Mouse (Mus musculus) gastrocnemius, postnatal 36 days (tissue): ENCODE results near the gene Zfp28. TPM values are rescaled to one million over a fixed set of nuclear protein-coding genes. Genes with fewer than 3 reads are reported as not detected.
"Not testable (repeated sequence)": the region's sequence is repeated elsewhere in the genome, so short reads cannot be mapped to it uniquely, and the experiment has no call there.

Experiments
- DNase-seq, 2 experiments: peaks; one replicate each; pipeline ENCODE4 v3.0.0; 2022
- intact Hi-C: fragments of 180-260 bp; cut with DNase I; formaldehyde crosslinking; loops from one replicate; pipeline ENCODE4 v1.15.1; 2025
- long read RNA-seq, 2 experiments: library from polyadenylated mRNA; stranded (forward); transcript quantifications; one replicate each; pipeline ENCODE4 v2.0.0; 2021
- total RNA-seq, 2 experiments: library from RNA; stranded (reverse); gene quantifications; 2 replicates each; pipeline ENCODE4 v1.2.3; 2021

Zfp28 gene
- total RNA-seq, result 1 to 10 TPM in 1 of 2 experiments, under 1 TPM in 1; 0.77 to 1.2 TPM
- long read RNA-seq, experiment 1, result 0 reads
- long read RNA-seq, experiment 2, result 0 reads

DNA sequence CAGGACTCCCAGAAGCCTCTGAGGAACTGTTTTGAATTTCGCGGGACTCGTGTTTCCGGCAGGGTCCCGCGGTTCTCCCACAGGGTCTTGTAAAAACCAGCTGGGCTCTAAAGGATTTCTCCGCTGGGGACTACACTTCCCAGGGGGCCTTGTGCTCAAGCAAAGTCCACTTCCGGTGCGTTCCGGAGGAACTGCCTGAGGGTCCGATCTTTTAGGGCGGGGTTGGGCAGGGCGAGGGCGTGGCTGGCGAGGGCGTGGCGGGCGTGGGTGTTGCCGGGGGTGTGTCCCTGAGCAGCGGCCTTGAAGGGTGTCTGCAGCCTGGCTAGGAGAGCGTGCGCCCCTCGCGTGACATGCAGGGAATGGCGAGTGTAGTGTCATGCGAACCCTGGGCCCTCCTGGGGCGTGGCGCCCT is at the start of gene Zfp28:
Gene Zfp28, plus strand, starts transcription at position 252 of the 412 bp plus-strand sequence.
- intact Hi-C loops, result no loop called here
- peak; percentile 86 to 90 for DNase-seq

DNA sequence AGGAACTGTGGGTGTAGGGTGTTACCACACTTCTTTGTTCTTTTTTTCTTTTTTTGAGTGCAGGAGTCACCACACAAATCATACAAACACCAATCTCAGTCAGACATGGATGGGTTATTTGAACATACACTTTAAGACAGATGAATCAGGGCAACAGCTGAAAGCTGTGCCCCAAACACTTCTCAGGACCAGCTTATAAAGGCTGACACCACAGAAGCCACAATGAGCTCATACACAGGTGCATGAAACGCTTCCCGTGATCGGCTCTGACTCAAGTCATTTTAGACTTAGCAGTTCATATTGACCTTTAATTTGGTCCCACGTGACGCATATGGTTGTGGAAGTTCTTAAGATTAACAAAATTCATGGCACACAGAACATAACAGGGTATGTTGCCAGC is 43.2 kb upstream of the Zfp28 start:
- no peak for DNase-seq
- intact Hi-C loops, result no loop called here

DNA sequence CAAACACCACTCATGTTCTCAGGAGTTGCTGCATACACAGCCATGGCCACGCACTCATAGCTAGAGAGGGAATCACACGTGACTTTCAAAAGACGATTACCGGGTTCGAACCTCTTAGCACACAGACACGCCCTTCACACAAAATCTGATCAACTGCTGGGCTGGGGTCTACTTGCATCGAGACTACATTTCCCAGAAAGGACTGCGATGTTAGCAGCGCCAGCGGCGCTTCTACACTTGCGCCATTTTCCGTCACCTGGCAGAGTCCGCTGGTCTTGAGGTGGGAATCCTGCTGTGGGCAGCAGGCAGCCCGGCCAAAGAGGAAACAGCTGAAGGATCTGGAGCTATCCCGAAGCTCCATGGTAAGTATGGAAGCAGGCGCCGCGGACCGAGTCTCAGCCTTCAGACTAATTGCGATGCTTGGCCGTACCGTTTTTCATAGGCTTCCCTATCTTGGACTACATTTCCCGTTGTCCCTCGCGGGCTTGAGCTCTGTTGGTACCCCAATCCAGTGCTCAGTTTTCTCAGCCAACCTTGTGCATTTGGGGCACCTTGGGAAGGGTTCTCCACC is 39.5 kb upstream of the Zfp28 start, which contains the start of gene Gm3854:
Gene Gm3854, plus strand, starts transcription at position 259 of the 571 bp plus-strand sequence.
- DNase-seq, result peak in 1 of 2 experiments; percentile 34
- intact Hi-C loops, result no loop called here

DNA sequence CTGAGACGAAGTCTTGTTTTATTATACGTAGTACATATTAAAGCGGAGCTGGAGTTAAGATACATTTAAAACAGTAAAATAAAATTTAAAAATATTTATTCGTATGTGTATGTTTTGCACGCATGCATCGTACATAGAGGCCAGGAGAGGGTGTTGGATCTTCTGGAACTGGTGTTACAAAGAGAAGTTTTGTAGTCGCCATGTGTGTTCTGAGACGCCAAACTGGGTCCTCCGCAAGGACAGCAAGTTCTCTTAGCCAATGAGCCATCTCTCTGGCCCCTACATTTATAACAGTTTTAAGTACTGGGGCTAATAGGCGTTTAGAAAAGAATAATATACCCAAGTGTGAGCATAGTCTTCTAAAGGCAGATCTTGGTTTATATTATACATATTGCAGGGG is 39.0 kb upstream of the Zfp28 start:
- intact Hi-C loops, result no loop called here
- no peak for DNase-seq

DNA sequence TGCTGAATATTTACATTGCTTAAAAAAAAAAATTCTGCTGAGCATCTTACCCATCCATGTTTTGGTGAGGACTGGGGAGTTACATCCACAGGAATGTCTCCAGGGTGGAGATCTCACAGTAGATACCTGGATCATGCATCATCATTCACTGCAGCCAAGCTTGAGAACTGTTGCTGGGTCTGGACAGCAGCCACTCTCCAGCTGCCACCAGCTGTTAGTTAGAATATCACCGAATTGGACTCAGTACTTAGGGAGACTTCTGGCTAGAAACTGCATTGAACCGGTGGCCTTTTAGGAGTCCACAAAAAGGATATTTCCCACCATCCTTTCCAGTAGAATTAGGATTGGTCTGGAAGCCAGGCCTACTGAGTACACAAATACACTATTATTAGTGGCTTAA is 25.0 kb upstream of the Zfp28 start:
- DNase-seq, result no peak

DNA sequence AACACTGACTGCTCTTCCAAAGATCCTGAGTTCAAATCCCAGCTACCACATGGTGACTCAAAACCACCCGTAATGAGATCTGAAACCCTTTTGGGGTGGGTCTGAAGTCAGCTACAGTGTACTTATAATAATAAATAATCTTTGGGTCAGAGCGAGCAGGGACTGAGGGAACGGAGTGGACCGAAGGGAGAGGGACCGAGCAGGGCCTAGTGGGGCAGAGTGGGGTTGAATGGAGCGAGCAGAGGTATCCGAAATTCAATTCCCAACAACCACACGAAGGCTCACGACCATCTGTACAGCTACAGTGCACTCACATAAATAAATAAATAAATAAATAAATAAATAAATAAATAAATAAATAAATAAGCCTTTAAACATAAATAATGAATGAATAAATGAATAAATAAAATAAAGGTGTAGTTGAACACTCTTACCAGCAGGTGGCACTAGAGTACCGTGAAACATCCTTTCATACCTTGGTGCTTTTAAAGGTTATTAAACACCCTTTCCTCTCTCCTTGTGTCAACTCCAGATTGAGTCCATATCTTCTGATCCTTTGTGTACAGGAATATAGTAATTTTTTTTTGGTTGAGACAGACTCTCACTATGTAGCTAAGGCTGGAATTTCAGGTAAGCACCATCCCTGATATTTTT is 24.0 kb upstream of the Zfp28 start:
- intact Hi-C loops, result loop anchor here (1.0 to 10.0 kb wide), 4 partner anchors 71 to 578 kb away; partner anchors contain the start of gene Zim1
- no peak for DNase-seq

More for the DNA sequence above, 25.0 kb upstream of the Zfp28 start:
- intact Hi-C loops, result loop anchor here (5.0 to 10.0 kb wide), 3 partner anchors 337 to 579 kb away; partner anchors contain the start of gene Zim1

DNA sequence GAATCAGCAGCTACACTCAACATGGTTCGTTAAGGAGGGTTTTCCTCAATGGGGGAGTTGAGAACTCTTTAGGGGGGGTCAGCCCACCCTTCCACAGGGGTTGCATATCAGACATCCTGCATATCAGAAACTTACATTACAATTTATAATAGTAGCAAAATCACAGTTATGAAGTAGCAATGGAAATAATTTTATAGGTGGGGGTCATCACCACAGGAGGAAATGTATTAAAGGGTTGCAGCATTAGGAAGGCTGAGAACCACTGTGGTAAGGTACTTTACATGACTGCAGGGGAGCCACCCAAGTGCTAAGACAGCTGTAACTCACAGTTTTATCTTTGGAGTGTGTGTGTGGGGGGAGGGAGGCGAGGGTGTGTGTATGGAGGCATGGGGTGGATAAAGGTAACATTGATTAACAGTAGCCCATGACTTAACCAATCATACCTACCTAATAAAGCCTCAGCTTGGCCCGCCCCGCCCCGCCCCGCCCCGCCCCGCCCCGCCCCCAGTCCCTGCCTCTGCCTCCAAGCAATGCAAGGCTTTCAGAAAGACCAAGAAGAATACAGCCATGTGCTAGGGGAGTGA is 22.5 kb upstream of the Zfp28 start:
- intact Hi-C loops, result no loop called here
- no peak for DNase-seq

DNA sequence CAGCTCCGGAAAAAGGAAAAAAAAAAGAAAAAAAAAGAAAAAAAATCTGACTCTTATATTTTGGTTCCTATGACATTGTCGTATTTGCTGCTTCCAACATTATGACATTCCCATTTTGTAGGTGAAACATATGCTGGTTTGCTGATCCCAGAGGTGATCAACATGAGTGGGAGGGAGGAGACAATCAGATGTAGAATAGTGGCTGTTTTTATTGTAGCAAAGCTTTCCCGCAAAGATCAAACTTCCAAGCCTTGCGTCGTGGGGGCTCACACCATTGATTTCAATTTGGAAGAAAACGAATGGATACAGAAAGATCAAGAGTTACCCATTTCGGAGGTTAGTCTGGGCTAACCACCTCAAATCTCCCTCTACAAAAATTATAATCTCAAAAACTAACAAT is 21.3 kb upstream of the Zfp28 start:
- DNase-seq, result no peak
- intact Hi-C loops, result no loop called here

DNA sequence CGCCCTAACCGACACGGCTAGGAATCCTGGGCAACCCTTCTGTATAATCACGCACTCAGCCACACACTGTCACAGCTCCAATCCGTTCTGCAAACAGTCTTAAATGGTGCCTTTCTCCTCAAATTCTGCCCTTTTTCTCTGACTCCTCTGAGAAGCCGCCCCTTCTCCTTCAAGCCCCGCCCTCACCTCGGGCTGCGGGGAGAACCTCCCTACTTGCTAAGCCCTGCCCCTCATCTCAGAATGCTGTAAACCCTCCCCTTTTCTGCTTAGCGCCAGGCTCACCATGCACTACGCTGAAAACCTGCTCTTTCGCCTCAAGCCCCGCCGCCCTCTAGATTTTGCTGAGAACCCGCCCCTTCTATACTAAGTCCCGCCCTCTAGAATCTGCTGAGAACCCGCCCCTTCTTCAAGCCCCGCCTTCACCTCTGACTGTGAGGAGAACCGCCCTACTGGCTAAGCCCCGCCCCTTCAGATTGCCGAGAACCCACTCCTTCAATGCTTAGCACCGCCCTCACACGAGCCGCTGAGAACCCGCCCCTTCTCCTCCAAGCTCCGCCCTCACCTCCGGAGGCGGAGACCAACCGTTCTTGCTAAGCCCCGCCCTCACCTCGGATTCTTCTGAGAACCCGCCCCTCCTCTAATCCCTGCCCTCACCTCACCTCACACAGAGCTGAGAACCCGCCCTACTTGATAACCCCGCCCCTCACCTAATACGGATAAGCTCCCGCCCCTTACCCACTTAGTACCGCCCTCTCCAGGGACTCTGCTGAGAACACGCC is 20.6 kb upstream of the Zfp28 start:
- DNase-seq, result peak; percentile 95 to 96
- intact Hi-C loops, result no loop called here

DNA sequence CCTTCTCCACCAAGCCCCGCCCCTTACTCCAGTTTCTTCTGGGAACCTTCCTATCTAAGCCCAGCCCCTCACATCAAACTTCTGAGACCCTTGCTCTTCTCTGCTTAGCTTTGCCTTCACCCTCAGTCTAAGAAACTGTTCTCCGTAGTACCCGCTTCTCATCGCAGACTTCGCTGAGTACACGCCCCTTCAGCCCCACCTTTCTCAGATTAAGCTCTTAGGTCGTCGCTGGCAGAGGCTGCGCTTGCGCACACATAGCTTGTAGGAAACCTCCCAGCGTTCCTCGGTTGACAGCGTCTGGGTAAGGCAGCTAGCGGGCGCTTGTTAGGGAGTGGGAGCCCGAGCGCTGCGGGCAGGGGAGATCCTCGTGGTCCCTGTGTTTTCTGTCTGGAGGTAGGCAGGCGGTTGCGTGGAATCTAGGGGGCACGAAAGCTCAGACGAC is 20.0 kb upstream of the Zfp28 start, which contains the start of gene Zfp78:
Gene Zfp78, plus strand, starts transcription at position 234 of the 442 bp plus-strand sequence.
- intact Hi-C loops, result no loop called here
- DNase-seq, result peak in 1 of 2 experiments; percentile 74

DNA sequence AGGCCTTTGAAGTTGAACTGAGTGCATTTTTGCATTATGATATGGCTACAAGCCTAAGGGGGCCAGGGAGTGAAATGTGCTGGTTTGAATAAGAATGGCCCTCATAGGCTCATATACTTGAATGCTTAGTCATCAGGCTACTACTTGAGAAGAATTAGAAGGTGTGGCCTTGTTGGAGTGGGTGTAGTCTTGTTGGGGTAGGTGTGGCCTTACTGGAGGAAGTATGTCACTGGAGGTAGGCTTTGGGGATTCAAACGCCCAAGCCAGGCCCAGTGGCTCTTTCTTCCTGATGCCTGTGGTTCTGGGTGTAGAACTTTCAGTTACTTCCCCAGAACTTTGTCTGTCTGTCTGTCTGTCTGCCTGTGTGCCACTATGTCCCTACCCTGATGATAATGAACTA is 18.3 kb upstream of the Zfp28 start:
- intact Hi-C loops, result no loop called here
- DNase-seq, result no peak

DNA sequence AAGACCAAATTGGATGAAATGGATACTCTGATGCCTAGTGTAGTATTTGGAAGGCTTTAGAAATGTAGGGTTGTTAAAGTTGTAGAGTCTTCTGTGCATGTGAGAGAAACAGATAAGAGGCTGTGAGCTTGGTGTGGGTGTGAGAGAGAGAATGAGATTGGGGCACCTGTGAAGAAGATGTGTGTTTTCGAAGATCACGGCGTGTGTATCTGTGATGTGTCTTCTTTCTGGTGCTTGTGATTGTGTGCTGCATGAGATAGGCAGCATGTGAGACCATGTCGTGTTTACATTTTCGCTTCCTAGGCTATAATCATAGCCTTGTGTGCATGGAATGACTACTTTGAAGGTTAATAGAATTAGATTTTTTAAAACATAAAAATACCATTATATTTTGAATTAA is 15.9 kb upstream of the Zfp28 start:
- DNase-seq, result no peak
- intact Hi-C loops, result no loop called here

DNA sequence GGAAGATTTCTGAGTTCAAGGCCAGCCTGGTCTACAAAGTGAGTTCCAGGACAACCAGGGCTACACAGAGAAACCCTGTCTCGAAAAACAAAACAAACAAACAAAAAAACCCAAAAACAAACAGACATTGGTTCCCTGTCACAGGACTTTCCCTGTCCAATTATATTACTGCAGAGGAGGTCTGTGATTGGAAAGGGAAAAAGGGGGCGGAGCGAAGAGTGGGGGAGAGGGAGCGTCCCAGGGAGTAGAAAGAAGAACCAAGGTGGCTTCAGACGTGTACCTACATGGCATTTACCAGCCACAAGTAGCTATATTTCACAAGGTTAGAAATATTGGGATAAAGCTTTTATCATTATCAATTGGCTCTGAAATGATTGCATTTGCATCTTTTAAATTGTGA is 14.9 kb upstream of the Zfp28 start:
- intact Hi-C loops, DNase-seq: not testable (repeated sequence)

DNA sequence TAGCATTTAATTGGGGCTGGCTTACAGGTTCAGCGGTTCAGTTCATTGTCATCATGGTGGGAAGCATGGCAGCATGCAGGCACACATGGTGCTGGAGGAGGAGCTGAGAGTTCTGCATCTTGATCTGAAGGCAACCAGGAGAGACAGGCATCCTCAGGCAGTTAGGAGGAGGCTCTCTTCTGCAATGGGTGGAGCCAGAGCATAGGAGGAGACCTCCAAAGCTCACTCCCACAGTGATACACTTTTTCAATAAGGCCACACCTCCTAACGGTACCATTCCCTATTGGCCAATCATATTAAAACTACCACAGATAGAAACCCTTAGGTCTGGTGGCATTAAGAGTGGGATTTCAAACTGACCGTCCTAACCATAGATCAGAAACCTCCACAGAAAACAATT is 13.6 kb upstream of the Zfp28 start:
- DNase-seq, result no peak
- intact Hi-C loops, result no loop called here

DNA sequence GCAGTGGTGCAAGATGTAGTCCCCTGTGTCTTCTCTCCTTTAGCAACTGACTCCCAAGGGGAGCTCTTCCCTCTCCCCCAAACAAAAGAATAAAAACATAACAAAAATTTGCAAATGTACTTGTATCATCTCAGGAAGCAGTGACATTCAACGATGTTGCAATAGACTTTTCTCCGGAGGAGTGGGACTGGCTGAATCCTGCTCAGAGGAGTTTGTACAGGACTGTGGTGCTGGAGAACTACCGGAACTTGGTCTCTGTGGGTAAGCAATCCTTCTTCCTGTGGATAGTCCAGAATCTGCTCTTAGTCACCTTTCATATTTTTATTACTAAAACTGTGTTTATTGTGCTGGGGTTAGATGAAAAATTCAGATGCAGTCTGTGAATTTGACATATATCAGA is 10.1 kb upstream of the Zfp28 start:
- DNase-seq, result no peak
- intact Hi-C loops, result no loop called here

DNA sequence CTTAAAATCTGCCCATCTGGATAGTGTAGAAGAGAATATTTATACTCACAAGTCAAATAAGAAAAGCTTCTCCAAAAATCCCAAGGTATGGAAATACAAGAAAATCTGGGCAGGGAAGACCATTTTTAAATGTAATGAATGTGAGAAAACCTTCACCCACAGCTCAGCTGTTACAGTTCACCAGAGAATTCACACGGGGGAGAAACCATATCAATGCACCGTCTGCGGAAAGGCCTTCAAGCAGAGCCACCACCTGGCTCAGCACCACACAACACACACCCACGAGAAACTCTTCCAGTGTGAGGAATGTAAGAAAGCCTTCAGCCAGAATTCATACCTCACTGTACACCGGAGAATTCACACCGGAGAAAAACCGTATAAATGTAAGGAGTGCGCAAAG is 4.7 kb upstream of the Zfp28 start:
- intact Hi-C loops, result no loop called here
- DNase-seq, result no peak

DNA sequence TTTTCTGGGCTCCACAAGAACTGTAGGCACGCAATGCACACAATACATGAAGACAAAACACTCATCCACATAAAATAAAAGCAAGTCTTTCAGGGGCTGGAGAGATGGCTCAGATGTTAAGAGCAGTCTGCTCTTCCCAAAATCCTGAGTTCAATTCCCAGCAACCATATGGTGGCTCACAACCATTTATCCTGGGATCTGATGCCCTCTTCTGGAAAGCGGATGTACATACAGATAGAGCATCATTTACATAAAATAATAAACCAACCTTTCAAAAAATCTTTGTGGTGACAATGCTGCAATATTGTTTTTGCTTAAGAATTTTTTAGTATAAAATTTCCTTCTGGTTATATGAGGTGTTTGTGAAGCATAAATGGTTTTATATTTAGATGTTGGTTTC is 1.7 kb upstream of the Zfp28 start:
- intact Hi-C loops, result no loop called here
- no peak for DNase-seq

DNA sequence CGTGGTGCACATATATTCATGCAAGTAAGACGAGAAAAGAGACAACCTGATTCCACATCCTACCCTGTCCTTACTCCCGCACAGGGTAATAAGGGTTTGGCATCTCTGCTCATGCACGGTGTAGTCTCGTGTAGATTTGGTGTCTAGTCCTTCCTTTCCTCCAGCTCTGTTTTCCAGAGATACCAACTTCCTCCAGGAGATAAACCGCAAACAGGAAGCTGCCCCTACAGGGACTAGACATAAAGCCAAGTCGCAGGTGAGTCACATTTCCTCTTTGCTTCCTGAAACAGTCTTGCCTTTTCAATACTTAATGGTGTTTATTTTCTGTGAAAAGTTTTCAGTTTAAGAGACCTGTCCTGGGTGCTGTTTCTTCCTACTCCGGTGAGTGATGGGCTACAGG is 916 bp downstream of the Zfp28 start:
- intact Hi-C loops, result no loop called here
- no peak for DNase-seq

DNA sequence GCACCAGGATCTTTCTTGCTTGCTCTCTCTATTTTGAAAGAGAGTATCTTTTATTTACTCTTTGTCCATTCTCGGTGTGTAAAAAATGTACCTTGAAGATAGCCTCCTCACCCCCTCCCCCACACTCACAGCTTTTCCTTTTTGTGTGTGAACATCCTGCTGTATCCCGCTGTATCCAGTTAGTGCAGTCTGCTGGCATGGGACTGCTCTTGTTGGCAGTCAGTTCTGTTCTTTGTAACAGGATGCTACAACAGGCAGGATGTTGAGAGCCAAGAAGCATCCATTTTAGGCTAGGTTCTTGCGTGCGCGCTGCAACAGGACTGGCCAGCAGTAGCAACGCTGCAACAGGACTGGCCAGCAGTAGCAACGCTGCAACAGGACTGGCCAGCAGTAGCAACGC is 3.9 kb downstream of the Zfp28 start:
- DNase-seq, result no peak
- intact Hi-C loops, result no loop called here

DNA sequence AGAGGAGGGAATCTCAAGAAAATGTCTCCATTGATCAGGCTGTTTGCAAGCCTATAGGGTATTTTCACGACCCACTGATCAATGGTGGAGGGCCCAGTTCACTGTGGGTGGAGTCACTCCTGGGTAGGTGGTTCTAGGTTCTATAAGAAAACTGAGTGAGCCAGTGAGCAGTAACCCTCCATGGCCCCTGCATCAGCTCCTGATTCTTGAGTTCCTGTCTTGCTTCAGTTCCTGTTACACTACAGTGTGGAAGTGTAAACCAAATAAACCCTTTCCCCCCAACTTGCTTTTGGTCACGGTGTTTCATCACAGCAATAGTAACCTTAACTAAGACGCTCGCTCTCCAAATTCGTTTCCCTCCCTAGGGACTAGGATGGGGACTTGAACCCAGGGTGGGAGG is 5.9 kb downstream of the Zfp28 start:
- DNase-seq, result no peak
- intact Hi-C loops, result no loop called here

DNA sequence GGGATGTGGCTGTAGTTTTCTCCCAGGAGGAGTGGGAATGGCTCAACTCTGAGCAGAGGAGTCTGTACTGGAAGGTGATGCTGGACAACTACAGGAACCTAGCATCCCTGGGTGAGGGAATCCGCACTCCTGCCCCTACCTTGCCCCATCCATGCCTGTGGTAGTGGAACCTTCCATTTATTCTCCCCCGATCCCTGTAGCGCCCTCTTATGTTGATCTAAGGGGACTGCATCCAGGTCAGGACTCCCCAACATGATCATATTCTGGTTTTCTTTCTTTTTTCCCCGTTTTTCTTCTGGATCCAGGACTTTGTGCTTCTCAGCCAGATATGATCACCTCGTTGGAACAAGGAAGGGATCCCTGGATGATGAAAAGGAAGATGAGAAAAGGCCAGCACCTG is 6.4 kb downstream of the Zfp28 start:
- intact Hi-C loops, result no loop called here
- DNase-seq, result no peak
